Mouse (Mus musculus) C2C12 (cell line): ENCODE measurements at regions not wholly inside any gene's neighbourhood (a gene's known extent, or its start where the extent isn't known, plus 50 kb on each side); places are given as distances from the start of the nearest gene placed in this dataset.

Source experiments
- CEBPB ChIP-seq: IDR thresholded peaks from one replicate; pipeline ENCODE4 v1.6.1; 2011; ENCODE audit warnings: low read depth, mild to moderate bottlenecking, control low read depth, moderate library complexity
- CTCF ChIP-seq: IDR thresholded peaks from one replicate; pipeline ENCODE4 v1.5.1; 2011; ENCODE audit not compliant: control insufficient read depth, insufficient read depth, insufficient read length
- MAX ChIP-seq: IDR thresholded peaks from one replicate; pipeline ENCODE4 v1.6.1; 2011; ENCODE audit warnings: mild to moderate bottlenecking, control low read depth
- MYOG ChIP-seq: IDR thresholded peaks from one replicate; pipeline ENCODE4 v1.6.1; 2011; ENCODE audit not compliant: control insufficient read depth, insufficient read length; ENCODE audit errors: extremely low read depth
- USF1 ChIP-seq: IDR thresholded peaks from one replicate; pipeline ENCODE4 v1.6.1; 2011; ENCODE audit warnings: low read depth, mild to moderate bottlenecking, control low read depth, moderate library complexity

GRCm38 (mm10) chr12:110177826-110178225 is 101.0 kb upstream of the Dio3 start:
- TF ChIP-seq CTCF (no peak), CEBPB (no peak), MYOG (no peak), USF1 (no peak), MAX (no peak)
